Mouse (Mus musculus) lung, postnatal 0 days (tissue): Measurements from ENCODE around the gene Mrpl27. TPM values are rescaled to one million over a fixed set of nuclear protein-coding genes. Genes with fewer than 3 reads are reported as not detected.
"Not testable (repeated sequence)": the region's sequence is repeated elsewhere in the genome, so short reads cannot be mapped to it uniquely, and the experiment has no call there.

Experiments
- ATAC-seq: fragments of 200-750 bp; cut with Nextera tagmentation; 2 replicates; pipeline ENCODE4 v1.8.0; 2017; ENCODE audit warnings: moderate library complexity
- DNase-seq: peaks from one replicate; pipeline ENCODE4 v3.0.0-alpha.2; 2016; ENCODE audit warnings: low spot score
- H3K27ac ChIP-seq: fragments of 300-500 bp; sonication (generic); 2 replicates; pipeline ENCODE4 v1.5.1; 2014; ENCODE audit warnings: antibody characterized with exemption, mild to moderate bottlenecking, low read length, mixed read lengths
- H3K27me3 ChIP-seq: fragments of 300-500 bp; sonication (generic); replicated peaks from 2 replicates; pipeline ENCODE4 v1.6.1; 2014; ENCODE audit warnings: low read length, mixed read lengths; ENCODE audit not compliant: insufficient read depth
- H3K36me3 ChIP-seq: fragments of 300-500 bp; sonication (generic); 2 replicates; pipeline ENCODE4 v1.6.1; 2014; ENCODE audit warnings: low read length, mixed read lengths; ENCODE audit not compliant: insufficient read depth
- H3K4me1 ChIP-seq: fragments of 300-500 bp; sonication (generic); 2 replicates; pipeline ENCODE4 v1.6.1; 2014; ENCODE audit warnings: antibody characterized with exemption, low read depth, low read length, mixed read lengths; ENCODE audit not compliant: insufficient read depth
- H3K4me2 ChIP-seq: fragments of 300-500 bp; sonication (generic); replicated peaks from 2 replicates; pipeline ENCODE4 v1.6.1; 2014; ENCODE audit warnings: low read depth, mild to moderate bottlenecking, low read length, moderate library complexity, mixed read lengths
- H3K4me3 ChIP-seq: fragments of 300-500 bp; sonication (generic); 2 replicates; pipeline ENCODE4 v1.5.1; 2014; ENCODE audit warnings: low read depth, low read length
- H3K9ac ChIP-seq: fragments of 300-500 bp; sonication (generic); replicated peaks from 2 replicates; pipeline ENCODE4 v1.6.1; 2014; ENCODE audit warnings: low read depth, mild to moderate bottlenecking
- H3K9me3 ChIP-seq: fragments of 300-500 bp; sonication (generic); 2 replicates; pipeline ENCODE4 v1.6.1; 2016; ENCODE audit warnings: low read length, mixed read lengths
- CTCF ChIP-seq: IDR thresholded peaks from 2 replicates; pipeline ENCODE4 v1.5.1; 2016; ENCODE audit warnings: antibody characterized with exemption, mild to moderate bottlenecking
- EP300 ChIP-seq: IDR thresholded peaks from 2 replicates; pipeline ENCODE4 v1.6.1; 2016; ENCODE audit warnings: antibody characterized with exemption, mild to moderate bottlenecking, control low read depth
- WGBS: fragments of 180-500 bp; shearing (Covaris S2); extraction: QIAGEN DNeasy Blood & Tissue Kit; methylation state at CpG from one replicate; pipeline ENCODE4 v1.1.7; 2014; 5-methylcytosine and 5-hydroxymethylcytosine counted together
- polyA plus RNA-seq: library from polyadenylated mRNA; unstranded; fragments of >200 nt; fragmentation: Nextera tagmentation; extraction: Ambion mirVana; gene quantifications from 2 replicates; pipeline ENCODE4 v1.2.1, GENCODE M21; 2015

Mrpl27 gene
- polyA plus RNA-seq, 1 experiment from 2014 or later = 113 TPM

GRCm38 (mm10) chr11:94676754-94677606 is 23.4 kb downstream of the Mrpl27 start, which contains the start of gene Xylt2:
Xylt2 (minus strand) TSS chr11:94677515.
- peak within 1 kb of the TSS; percentile 99 for H3K4me3 ChIP-seq
- peak; percentile 91 for DNase-seq
- under 1% methylated on average over 61 of the region's 82 CpGs for WGBS
- H3K4me1 ChIP-seq = peaks cover 7% of the 10 kb centered on the region; the same call in 1 of the 2 replicates
- no peaks in the 10 kb centered on the region for H3K27me3 ChIP-seq
- TF ChIP-seq CTCF (0 out of 2 replicates have a peak, but pooled peaks have one; percentile 3), EP300 (no peak)
- ATAC-seq = peak; percentile 98
- H3K4me2 ChIP-seq = peak within 1 kb of the TSS; percentile 97
- H3K27ac ChIP-seq = peak within 1 kb of the TSS; percentile 26; the same call in 1 of the 2 replicates
- no peaks in the 10 kb centered on the region for H3K9me3 ChIP-seq
- peak within 1 kb of the TSS; percentile 89 for H3K9ac ChIP-seq
- no peaks in the 10 kb centered on the region for H3K36me3 ChIP-seq

GRCm38 (mm10) chr11:94677607-94678145 is 24.1 kb downstream of the Mrpl27 start:
- Histone ChIP-seq H3K9me3 (no peaks in the 10 kb centered on the region), H3K27me3 (no peaks in the 10 kb centered on the region), H3K36me3 (no peaks in the 10 kb centered on the region), H3K4me2 (peak overlapping the region; percentile 97), H3K4me1 (peaks cover 7% of the 10 kb centered on the region; the same call in 1 of the 2 replicates), H3K27ac (no peak overlapping the region), H3K9ac (peak overlapping the region; percentile 89; the same call in 1 of the 2 replicates), H3K4me3 (peak overlapping the region; percentile 99)
- 31% methylated on average over 15 of the region's 15 CpGs for WGBS
- no peak for DNase-seq
- ATAC-seq = peak; percentile 5
- no peak for TF ChIP-seq CTCF
- TF ChIP-seq EP300 = no peak

- DNase-seq = no peak
- Histone ChIP-seq H3K4me2 (no peak overlapping the region), H3K9ac (no peak overlapping the region), H3K9me3 (no peaks in the 10 kb centered on the region), H3K36me3 (no peaks in the 10 kb centered on the region), H3K27me3 (no peaks in the 10 kb centered on the region), H3K4me1 (no peaks in the 10 kb centered on the region; the same call in 1 of the 2 replicates), H3K4me3 (no peak overlapping the region), H3K27ac (no peak overlapping the region)
- ATAC-seq = no peak
- TF ChIP-seq CTCF (peak; percentile 21), EP300 (no peak)
Observed at GRCm38 (mm10) chr11:94680639-94681038, 27.1 kb downstream of the Mrpl27 start.

GRCm38 (mm10) chr11:94681640-94682039 is 28.1 kb downstream of the Mrpl27 start:
- Histone ChIP-seq H3K27ac (no peak overlapping the region), H3K4me2 (no peak overlapping the region), H3K9me3 (no peaks in the 10 kb centered on the region), H3K4me3 (no peak overlapping the region), H3K27me3 (no peaks in the 10 kb centered on the region), H3K4me1 (no peaks in the 10 kb centered on the region; the same call in 1 of the 2 replicates), H3K9ac (no peak overlapping the region), H3K36me3 (no peaks in the 10 kb centered on the region)
- no peak for DNase-seq
- TF ChIP-seq CTCF (no peak), EP300 (no peak)
- WGBS = 62% methylated on average over 4 of the region's 4 CpGs
- no peak for ATAC-seq

GRCm38 (mm10) chr11:94682427-94682826 is 28.9 kb downstream of the Mrpl27 start:
- Histone ChIP-seq H3K4me3 (no peak overlapping the region), H3K4me1 (no peaks in the 10 kb centered on the region; the same call in 1 of the 2 replicates), H3K9me3 (no peaks in the 10 kb centered on the region), H3K27ac (no peak overlapping the region), H3K4me2 (no peak overlapping the region), H3K36me3 (no peaks in the 10 kb centered on the region), H3K27me3 (no peaks in the 10 kb centered on the region), H3K9ac (no peak overlapping the region)
- 77% methylated on average over 7 of the region's 7 CpGs for WGBS
- ATAC-seq (no peak), DNase-seq (no peak)
- TF ChIP-seq EP300 (no peak), CTCF (no peak)

- Histone ChIP-seq H3K4me2 (no peak overlapping the region), H3K9ac (no peak overlapping the region), H3K9me3 (no peaks in the 10 kb centered on the region), H3K4me3 (no peak overlapping the region), H3K27me3 (no peaks in the 10 kb centered on the region), H3K36me3 (no peaks in the 10 kb centered on the region), H3K27ac (no peak overlapping the region), H3K4me1 (no peaks in the 10 kb centered on the region)
- DNase-seq = no peak
- ATAC-seq = no peak
- TF ChIP-seq EP300 (no peak), CTCF (no peak)
- 70% methylated on average over 6 of the region's 6 CpGs for WGBS
Observed at GRCm38 (mm10) chr11:94687178-94687577, 33.6 kb downstream of the Mrpl27 start.

- not testable (repeated sequence) for H3K36me3 ChIP-seq, H3K4me3 ChIP-seq, H3K4me1 ChIP-seq, H3K4me2 ChIP-seq, DNase-seq, ATAC-seq, H3K9ac ChIP-seq, H3K27ac ChIP-seq, H3K27me3 ChIP-seq, H3K9me3 ChIP-seq
Observed at GRCm38 (mm10) chr11:94692502-94692901, 38.9 kb downstream of the Mrpl27 start.
